Mouse (Mus musculus) liver, embryonic 14.5 days (tissue): Measurements from ENCODE around the gene Neto2. TPM values are rescaled to one million over a fixed set of nuclear protein-coding genes. Genes with fewer than 3 reads are reported as not detected.
"Not testable (repeated sequence)": the region's sequence is repeated elsewhere in the genome, so short reads cannot be mapped to it uniquely, and the experiment has no call there.

Experiments
- ATAC-seq: fragments of 200-750 bp; cut with Nextera tagmentation; 2 replicates; pipeline ENCODE4 v1.8.0; 2017; ENCODE audit warnings: moderate number of reproducible peaks, mild to moderate bottlenecking, moderate library complexity; ENCODE audit not compliant: insufficient read depth
- DNase-seq, 3 experiments: peaks; one replicate each; pipeline ENCODE4 v3.0.0-alpha.2; 2012 to 2013; ENCODE audit warnings: low read depth in 3 of 3, low spot score in 3 of 3
- H3K27ac ChIP-seq: fragments of 300-500 bp; sonication (generic); 2 replicates; pipeline ENCODE4 v1.5.1; 2014; ENCODE audit warnings: moderate library complexity, mild to moderate bottlenecking, control low read depth, inconsistent platforms
- H3K27me3 ChIP-seq: fragments of 300-500 bp; sonication (generic); 2 replicates; pipeline ENCODE4 v1.6.1; 2014; ENCODE audit warnings: mild to moderate bottlenecking, low read length, moderate library complexity; ENCODE audit not compliant: control insufficient read depth, insufficient read depth
- H3K36me3 ChIP-seq: fragments of 300-500 bp; sonication (generic); replicated peaks from 2 replicates; pipeline ENCODE4 v1.6.1; 2014; ENCODE audit warnings: low read depth; ENCODE audit not compliant: control insufficient read depth, insufficient read depth
- H3K4me1 ChIP-seq, 2 experiments: fragments of 200-500 bp in 1 of 2; fragments of 300-500 bp in 1 of 2; sonication (generic) in 1 of 2; replicated peaks; 2 replicates each; pipeline ENCODE4 v1.6.1; 2012 to 2014; ENCODE audit warnings: antibody characterized with exemption in 1 of 2, inconsistent platforms in 1 of 2, low read length in 1 of 2; ENCODE audit not compliant: control insufficient read depth in 2 of 2, insufficient read depth in 2 of 2
- H3K4me2 ChIP-seq: fragments of 300-500 bp; sonication (generic); 2 replicates; pipeline ENCODE4 v1.6.1; 2014; ENCODE audit warnings: low read depth, mild to moderate bottlenecking, control low read depth, moderate library complexity
- H3K4me3 ChIP-seq, 2 experiments: fragments of 200-500 bp in 1 of 2; fragments of 300-500 bp in 1 of 2; sonication (generic) in 1 of 2; 2 replicates each; pipeline ENCODE4 v1.5.1; 2012 to 2014; ENCODE audit warnings: low read depth in 2 of 2, low read length in 2 of 2, mild to moderate bottlenecking in 2 of 2, control low read depth in 1 of 2, inconsistent platforms in 1 of 2, moderate library complexity in 1 of 2; ENCODE audit not compliant: insufficient read depth in 1 of 2
- H3K9ac ChIP-seq: fragments of 300-500 bp; sonication (generic); replicated peaks from 2 replicates; pipeline ENCODE4 v1.6.1; 2014; ENCODE audit warnings: mild to moderate bottlenecking, control low read depth, moderate library complexity
- H3K9me3 ChIP-seq: fragments of 300-500 bp; sonication (generic); 2 replicates; pipeline ENCODE4 v1.6.1; 2016; ENCODE audit warnings: low read length, mixed read lengths; ENCODE audit not compliant: control insufficient read depth
- CTCF ChIP-seq: IDR thresholded peaks from 2 replicates; pipeline ENCODE4 v1.5.1; 2016; ENCODE audit warnings: antibody characterized with exemption, low read depth, control low read depth
- EP300 ChIP-seq: IDR thresholded peaks from 2 replicates; pipeline ENCODE4 v1.6.1; 2016; ENCODE audit warnings: antibody characterized with exemption, low read depth
- WGBS: fragments of 180-500 bp; shearing (Covaris S2); extraction: QIAGEN DNeasy Blood & Tissue Kit; methylation state at CpG from one replicate; pipeline ENCODE4 v1.1.7; 2014; ENCODE audit not compliant: insufficient replicate concordance; 5-methylcytosine and 5-hydroxymethylcytosine counted together
- polyA plus RNA-seq, 2 experiments: library from polyadenylated mRNA; depleted of rRNA in 1 of 2; stranded (reverse) in 1 of 2; unstranded in 1 of 2; fragments of >200 nt; fragmentation: Nextera tagmentation in 1 of 2; extraction: Ambion mirVana in 1 of 2; gene quantifications; 2 replicates each; pipeline versions ENCODE4 v1.2.1 to v1.2.3; 2012 to 2014

The Neto2 gene
- polyA plus RNA-seq, 2 experiments, result 0.56 to 1.5 TPM

GRCm38 (mm10) chr8:85618789-85619188 lies 81.9 kb downstream of the Neto2 start:
- DNase-seq (no peak), ATAC-seq (no peak)
- no peaks in the 10 kb centered on the region for H3K4me1 ChIP-seq
- no peak overlapping the region for H3K4me3 ChIP-seq
- TF ChIP-seq CTCF (no peak), EP300 (no peak)
- no peak overlapping the region for H3K9ac ChIP-seq
- no peak overlapping the region for H3K27ac ChIP-seq
- H3K4me2 ChIP-seq, result no peak overlapping the region
- WGBS, result 59% methylated on average over 3 of the region's 3 CpGs
- no peaks in the 10 kb centered on the region for H3K9me3 ChIP-seq
- no peaks in the 10 kb centered on the region for H3K36me3 ChIP-seq
- H3K27me3 ChIP-seq, result no peaks in the 10 kb centered on the region

GRCm38 (mm10) chr8:85617125-85617524 lies 83.6 kb downstream of the Neto2 start:
- not testable (repeated sequence) for H3K27ac ChIP-seq, H3K4me3 ChIP-seq, H3K4me1 ChIP-seq, H3K4me2 ChIP-seq, H3K36me3 ChIP-seq, H3K9ac ChIP-seq, H3K27me3 ChIP-seq, H3K9me3 ChIP-seq, DNase-seq, ATAC-seq
- 64% methylated on average over 3 of the region's 3 CpGs for WGBS

- Histone ChIP-seq H3K9me3 (no peaks in the 10 kb centered on the region), H3K4me2 (no peak overlapping the region), H3K27ac (no peak overlapping the region), H3K4me1 (no peaks in the 10 kb centered on the region), H3K27me3 (no peaks in the 10 kb centered on the region), H3K36me3 (no peaks in the 10 kb centered on the region), H3K9ac (no peak overlapping the region), H3K4me3 (no peak overlapping the region)
- TF ChIP-seq EP300, result no peak
- TF ChIP-seq CTCF, result no peak
- ATAC-seq (no peak), DNase-seq (no peak)
- 58% methylated on average over 2 of the region's 2 CpGs for WGBS
Observed at GRCm38 (mm10) chr8:85608836-85609235, 91.9 kb downstream of the Neto2 start.

DNA sequence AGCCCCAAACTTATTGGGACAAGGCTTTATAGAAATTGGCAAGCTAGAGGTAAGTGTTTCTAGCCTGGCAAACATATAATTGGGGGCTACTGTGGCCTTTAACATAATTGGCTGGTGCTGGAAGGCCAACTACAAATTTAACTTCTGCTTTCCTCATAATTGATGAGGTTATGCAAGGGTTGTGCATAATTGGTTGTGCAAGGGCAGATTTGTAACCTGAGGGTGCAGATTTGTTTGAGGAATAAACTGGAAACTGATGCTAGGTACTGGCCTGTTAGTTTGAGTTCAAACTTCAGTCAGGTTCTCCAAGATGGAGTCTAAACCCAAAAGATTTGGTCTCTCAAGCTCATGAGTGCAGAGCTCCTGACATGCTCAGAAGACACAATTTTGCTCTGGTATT lies 92.9 kb downstream of the Neto2 start:
- H3K36me3 ChIP-seq, result no peaks in the 10 kb centered on the region
- ATAC-seq (no peak), DNase-seq (no peak)
- H3K4me3 ChIP-seq, result no peak overlapping the region
- H3K4me2 ChIP-seq, result no peak overlapping the region
- no peak for TF ChIP-seq EP300
- TF ChIP-seq CTCF, result no peak
- H3K4me1 ChIP-seq, result no peaks in the 10 kb centered on the region; a peak in 1 of 4 replicates
- no peak overlapping the region for H3K27ac ChIP-seq
- H3K27me3 ChIP-seq, result no peaks in the 10 kb centered on the region
- H3K9me3 ChIP-seq, result no peaks in the 10 kb centered on the region
- H3K9ac ChIP-seq, result no peak overlapping the region

DNA sequence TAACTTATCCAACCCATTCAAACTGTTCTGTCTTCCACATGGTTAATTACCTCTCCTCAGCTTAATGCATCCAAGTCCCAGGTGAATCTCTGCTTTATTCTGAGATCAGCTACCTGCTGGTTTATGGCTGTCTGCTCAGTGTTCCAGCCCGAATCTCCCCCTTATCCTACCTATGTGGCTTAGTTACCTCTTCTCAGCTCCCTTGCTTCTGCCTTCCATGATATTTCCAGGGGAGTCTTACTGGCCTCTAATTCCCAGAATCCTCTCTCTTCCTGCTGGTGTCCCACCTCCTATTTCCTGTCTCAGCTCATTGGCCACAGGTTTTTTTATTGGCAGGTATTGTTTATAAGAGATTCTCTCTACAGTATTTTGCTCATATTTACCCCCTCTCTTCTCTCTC lies 93.8 kb downstream of the Neto2 start:
- DNase-seq, result no peak
- H3K9me3 ChIP-seq, result no peaks in the 10 kb centered on the region
- no peaks in the 10 kb centered on the region; a peak in 1 of 4 replicates for H3K4me1 ChIP-seq
- H3K4me2 ChIP-seq, result no peak overlapping the region
- no peak overlapping the region for H3K27ac ChIP-seq
- 36% methylated on average over 1 of the region's 1 CpGs for WGBS
- H3K27me3 ChIP-seq, result no peaks in the 10 kb centered on the region
- no peak overlapping the region for H3K9ac ChIP-seq
- no peak for ATAC-seq
- no peaks in the 10 kb centered on the region for H3K36me3 ChIP-seq
- no peak overlapping the region for H3K4me3 ChIP-seq
- no peak for TF ChIP-seq CTCF
- no peak for TF ChIP-seq EP300

DNA sequence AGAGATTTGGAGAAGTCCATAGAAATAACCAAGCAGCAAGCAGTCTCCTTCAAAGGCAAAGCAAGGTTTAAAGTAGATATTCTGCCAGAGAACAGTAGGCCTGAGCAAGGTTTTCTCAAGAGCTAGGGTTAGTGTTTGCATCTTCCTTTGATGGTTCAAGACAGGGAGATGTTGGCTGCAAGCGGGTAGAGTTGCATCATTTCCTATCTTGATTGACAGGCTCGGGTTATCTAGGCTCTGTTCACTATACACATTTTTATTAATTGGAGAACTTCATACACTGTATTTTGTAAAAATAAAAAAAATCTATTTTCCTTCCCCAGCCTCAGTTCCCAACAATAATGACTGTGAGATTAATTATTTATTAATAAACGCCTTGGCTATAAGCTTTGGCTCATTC lies 94.2 kb downstream of the Neto2 start:
- no peak overlapping the region for H3K4me2 ChIP-seq
- H3K4me1 ChIP-seq, result no peaks in the 10 kb centered on the region; a peak in 1 of 4 replicates
- no peak for DNase-seq
- no peaks in the 10 kb centered on the region for H3K9me3 ChIP-seq
- no peak overlapping the region for H3K9ac ChIP-seq
- H3K27me3 ChIP-seq, result no peaks in the 10 kb centered on the region
- ATAC-seq, result no peak
- H3K36me3 ChIP-seq, result no peaks in the 10 kb centered on the region
- TF ChIP-seq CTCF (no peak), EP300 (no peak)
- WGBS, result 45% methylated on average over 3 of the region's 3 CpGs
- no peak overlapping the region for H3K27ac ChIP-seq
- no peak overlapping the region for H3K4me3 ChIP-seq
